Mouse (Mus musculus) neural tube, embryonic 13.5 days (tissue): Measurements from ENCODE around the gene Gm49325. TPM values are rescaled to one million over a fixed set of nuclear protein-coding genes. Genes with fewer than 3 reads are reported as not detected.

Experiments used
- ATAC-seq: fragments of 200-750 bp; cut with Nextera tagmentation; 2 replicates; pipeline ENCODE4 v1.8.0; 2017; ENCODE audit warnings: low read depth, mild to moderate bottlenecking, moderate TSS enrichment, moderate library complexity
- H3K27ac ChIP-seq: fragments of 300-500 bp; sonication (generic); replicated peaks from 2 replicates; pipeline ENCODE4 v1.5.1; 2015; ENCODE audit warnings: moderate library complexity, mild to moderate bottlenecking, inconsistent platforms
- H3K27me3 ChIP-seq: fragments of 300-500 bp; sonication (generic); 2 replicates; pipeline ENCODE4 v1.6.1; 2015; ENCODE audit warnings: mild to moderate bottlenecking, inconsistent platforms
- H3K36me3 ChIP-seq: fragments of 300-500 bp; sonication (generic); 2 replicates; pipeline ENCODE4 v1.6.1; 2015; ENCODE audit warnings: mild to moderate bottlenecking, inconsistent platforms
- H3K4me1 ChIP-seq: fragments of 300-500 bp; sonication (generic); replicated peaks from 2 replicates; pipeline ENCODE4 v1.6.1; 2015; ENCODE audit warnings: inconsistent platforms
- H3K4me2 ChIP-seq: fragments of 300-500 bp; sonication (generic); 2 replicates; pipeline ENCODE4 v1.6.1; 2015; ENCODE audit warnings: inconsistent platforms, mild to moderate bottlenecking, moderate library complexity
- H3K4me3 ChIP-seq: fragments of 300-500 bp; sonication (generic); 2 replicates; pipeline ENCODE4 v1.5.1; 2015; ENCODE audit warnings: mild to moderate bottlenecking, inconsistent platforms
- H3K9ac ChIP-seq: fragments of 300-500 bp; sonication (generic); 2 replicates; pipeline ENCODE4 v1.6.1; 2015; ENCODE audit warnings: moderate library complexity, mild to moderate bottlenecking, inconsistent platforms
- H3K9me3 ChIP-seq: fragments of 300-500 bp; sonication (generic); 2 replicates; pipeline ENCODE4 v1.6.1; 2016; ENCODE audit warnings: inconsistent platforms
- WGBS: fragments of 180-500 bp; shearing (Covaris S2); methylation state at CpG from one replicate; pipeline ENCODE4 v1.1.7; 2015; 5-methylcytosine and 5-hydroxymethylcytosine counted together
- polyA plus RNA-seq: library from polyadenylated mRNA; unstranded; fragments of >200 nt; fragmentation: Nextera tagmentation; extraction: Ambion mirVana; gene quantifications from 2 replicates; pipeline ENCODE4 v1.2.1, GENCODE M21; 2015

Gm49325 gene
- polyA plus RNA-seq, 1 experiment from 2014 or later = 2.0 TPM

DNA sequence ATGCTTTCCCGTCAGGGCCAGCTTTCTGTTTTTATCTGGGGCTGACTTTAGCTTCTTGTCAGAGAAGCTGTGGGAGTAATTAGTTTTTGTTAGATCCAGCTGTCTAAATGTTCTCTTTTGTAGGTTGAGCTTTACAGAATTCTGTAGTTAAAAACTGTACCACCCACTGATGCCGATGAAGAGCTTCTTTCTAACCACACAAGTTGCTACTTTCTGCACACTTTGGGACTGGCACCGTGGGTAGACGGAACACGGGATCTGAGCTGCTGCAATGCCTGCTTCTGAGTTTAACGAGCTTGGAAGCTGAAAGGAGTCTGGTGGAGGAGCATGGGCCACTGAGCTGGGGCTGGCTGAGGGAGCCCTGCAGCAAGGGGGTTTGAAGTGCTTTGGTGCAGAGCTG is 14.5 kb upstream of the Gm49325 start:
- peaks cover 80% of the 10 kb centered on the region for H3K36me3 ChIP-seq
- H3K9ac ChIP-seq = no peak overlapping the region
- no peaks in the 10 kb centered on the region for H3K27me3 ChIP-seq
- no peak overlapping the region for H3K27ac ChIP-seq
- H3K4me2 ChIP-seq = no peak overlapping the region
- no peak overlapping the region for H3K4me3 ChIP-seq
- no peak for ATAC-seq
- WGBS = 80% methylated on average over 6 of the region's 6 CpGs
- H3K9me3 ChIP-seq = no peaks in the 10 kb centered on the region
- peaks cover 36% of the 10 kb centered on the region for H3K4me1 ChIP-seq

DNA sequence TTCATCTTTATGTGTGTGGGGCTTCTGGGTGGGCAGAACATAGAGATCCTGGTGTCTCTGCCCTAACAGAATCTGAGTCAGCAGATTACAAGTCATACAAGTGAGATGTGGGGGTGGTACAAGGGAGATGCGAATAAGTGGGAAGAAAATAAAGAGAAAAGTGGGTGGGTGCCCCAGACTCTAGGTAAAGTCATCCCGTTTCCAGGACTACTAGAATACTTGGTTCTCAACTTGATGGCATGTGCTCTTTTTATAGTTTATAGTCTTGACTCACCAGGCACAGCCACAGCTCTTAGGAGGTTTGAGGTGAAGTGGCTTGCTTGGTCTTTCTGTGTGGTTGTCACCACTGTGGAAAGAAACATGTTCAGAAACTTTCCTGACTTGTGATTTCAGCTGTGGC is 9.9 kb upstream of the Gm49325 start:
- ATAC-seq = no peak
- no peak overlapping the region for H3K27ac ChIP-seq
- no peaks in the 10 kb centered on the region for H3K27me3 ChIP-seq
- H3K9me3 ChIP-seq = no peaks in the 10 kb centered on the region
- no peak overlapping the region for H3K4me3 ChIP-seq
- WGBS = 97% methylated on average over 2 of the region's 2 CpGs
- peaks cover 77% of the 10 kb centered on the region for H3K36me3 ChIP-seq
- H3K4me2 ChIP-seq = no peak overlapping the region
- no peak overlapping the region for H3K9ac ChIP-seq
- no peaks in the 10 kb centered on the region; the same call in 1 of the 2 replicates for H3K4me1 ChIP-seq

DNA sequence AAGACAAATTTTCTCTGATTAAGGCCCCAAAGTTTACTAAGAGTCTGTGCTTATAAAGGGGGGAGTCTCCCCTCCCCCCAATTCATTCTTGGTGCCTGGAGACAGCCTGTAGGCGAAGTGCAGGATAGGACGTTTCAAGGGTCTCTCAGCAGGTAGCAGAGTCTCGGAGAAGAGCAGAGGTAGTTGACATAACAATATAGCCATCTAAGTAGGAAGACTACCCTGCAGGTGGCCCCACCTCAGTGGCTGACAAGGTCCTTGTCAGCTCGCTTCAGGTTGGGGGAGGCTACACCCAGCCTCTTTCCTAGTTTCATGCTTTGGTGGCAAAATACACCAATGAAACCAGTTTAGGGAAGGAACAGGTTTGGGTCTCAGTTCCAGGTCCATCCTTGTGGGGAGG is 3.0 kb upstream of the Gm49325 start:
- 55% methylated on average over 4 of the region's 4 CpGs for WGBS
- peaks cover 19% of the 10 kb centered on the region for H3K36me3 ChIP-seq
- H3K4me2 ChIP-seq = no peak overlapping the region
- no peak overlapping the region for H3K27ac ChIP-seq
- no peaks in the 10 kb centered on the region for H3K27me3 ChIP-seq
- ATAC-seq = no peak
- H3K9me3 ChIP-seq = peaks cover 5% of the 10 kb centered on the region; the same call in 1 of the 2 replicates
- H3K9ac ChIP-seq = no peak overlapping the region
- H3K4me3 ChIP-seq = no peak overlapping the region
- peaks cover 15% of the 10 kb centered on the region for H3K4me1 ChIP-seq

DNA sequence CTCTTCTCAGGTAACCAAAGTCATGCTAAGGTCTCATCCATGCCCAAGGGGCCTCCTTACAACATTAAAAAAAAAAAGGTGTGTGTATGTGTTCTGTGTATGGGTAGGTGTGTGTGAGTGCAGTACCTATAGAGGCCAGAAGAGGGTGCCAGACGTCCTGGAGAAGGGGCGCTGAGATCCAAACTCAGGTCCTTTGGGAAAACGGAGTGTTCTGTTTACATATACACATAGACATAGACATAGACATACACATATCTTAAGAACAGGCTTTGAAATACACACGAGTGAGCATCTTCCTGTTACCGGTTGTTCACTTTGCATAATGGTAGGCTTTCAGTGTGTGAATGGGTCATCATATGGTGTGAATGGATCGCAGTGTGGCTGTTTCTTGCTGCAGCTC is 1.9 kb upstream of the Gm49325 start:
- Histone ChIP-seq H3K4me3 (no peak overlapping the region), H3K27me3 (no peaks in the 10 kb centered on the region), H3K27ac (no peak overlapping the region), H3K9me3 (peaks cover 5% of the 10 kb centered on the region; the same call in 1 of the 2 replicates), H3K4me1 (peaks cover 23% of the 10 kb centered on the region), H3K4me2 (no peak overlapping the region), H3K36me3 (peaks cover 16% of the 10 kb centered on the region), H3K9ac (no peak overlapping the region)
- no peak for ATAC-seq
- WGBS = 91% methylated on average over 6 of the region's 6 CpGs

DNA sequence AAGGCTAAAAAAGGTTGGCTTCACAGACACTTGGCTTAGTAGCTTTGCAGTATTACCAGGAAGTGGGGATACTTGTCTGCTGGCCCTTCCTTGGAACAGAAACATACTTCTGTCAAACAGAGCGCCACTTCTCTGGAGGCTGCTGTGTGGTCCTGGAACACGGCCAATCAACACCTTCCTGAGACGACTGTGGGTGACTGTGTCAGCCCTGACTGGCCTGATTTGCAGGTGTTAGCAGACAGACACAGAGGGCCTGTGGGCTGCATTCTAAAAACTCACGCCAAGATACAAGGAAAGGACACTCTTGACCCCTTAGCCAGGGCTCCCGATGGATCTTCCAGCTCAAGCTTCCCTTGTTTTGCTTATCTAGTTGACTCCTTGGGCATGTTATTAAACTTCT is 1.0 kb upstream of the Gm49325 start:
- peak overlapping the region; percentile 94; the same call in 1 of the 2 replicates for H3K27ac ChIP-seq
- peaks cover 5% of the 10 kb centered on the region; the same call in 1 of the 2 replicates for H3K9me3 ChIP-seq
- no peak for ATAC-seq
- H3K4me1 ChIP-seq = peaks cover 23% of the 10 kb centered on the region
- H3K27me3 ChIP-seq = no peaks in the 10 kb centered on the region
- peaks cover 14% of the 10 kb centered on the region for H3K36me3 ChIP-seq
- no peak overlapping the region for H3K4me2 ChIP-seq
- WGBS = 85% methylated on average over 5 of the region's 5 CpGs
- no peak overlapping the region for H3K4me3 ChIP-seq
- H3K9ac ChIP-seq = no peak overlapping the region

DNA sequence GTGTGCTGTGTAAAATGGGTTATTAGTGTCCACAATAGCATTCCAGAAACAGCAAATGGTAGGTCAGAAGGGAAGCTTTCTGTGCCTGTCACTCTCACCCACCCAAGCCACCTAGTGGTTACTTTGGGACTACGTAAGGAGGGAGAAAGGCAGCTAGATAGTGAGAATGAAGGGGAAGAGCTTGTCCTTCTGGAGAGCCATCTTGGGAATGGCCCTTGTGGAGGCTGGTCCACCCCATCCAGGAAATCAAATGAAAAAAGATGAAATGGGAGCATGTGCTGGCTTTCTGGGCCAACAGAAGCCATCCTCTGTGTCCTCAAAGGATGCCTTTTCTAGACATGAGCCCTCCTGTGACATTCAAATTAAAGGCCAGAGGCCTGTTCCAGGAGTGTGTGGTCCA is 629 bp upstream of the Gm49325 start:
- ATAC-seq = peak; percentile 36

DNA sequence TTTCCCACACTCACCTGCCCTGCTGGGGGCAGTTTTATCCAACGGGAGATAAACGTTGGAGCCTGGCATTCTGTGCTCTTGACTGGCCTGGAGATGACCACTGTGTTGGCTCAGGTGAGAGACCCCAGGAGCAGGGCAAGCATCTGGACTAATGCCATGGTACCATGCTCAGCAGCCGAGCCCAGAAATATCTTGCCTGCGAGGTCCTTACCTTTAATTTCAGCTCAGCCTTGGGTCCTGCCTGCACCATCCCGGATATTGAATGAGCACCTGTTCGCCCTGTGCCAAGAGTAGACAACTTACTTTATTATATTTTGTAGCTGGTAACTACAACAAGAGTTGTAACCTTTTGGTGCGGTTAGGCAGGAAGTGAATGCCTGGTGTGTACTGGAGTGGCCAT is 858 bp downstream of the Gm49325 start:
- peak overlapping the region; percentile 93 for H3K4me2 ChIP-seq
- peak overlapping the region; percentile 80 for H3K9ac ChIP-seq
- no peaks in the 10 kb centered on the region for H3K27me3 ChIP-seq
- ATAC-seq = peak; percentile 42
- 45% methylated on average over 7 of the region's 7 CpGs for WGBS
- H3K36me3 ChIP-seq = peaks cover 33% of the 10 kb centered on the region
- peaks cover 31% of the 10 kb centered on the region for H3K4me1 ChIP-seq
- H3K4me3 ChIP-seq = peak overlapping the region; percentile 75
- peak overlapping the region; percentile 94 for H3K27ac ChIP-seq
- H3K9me3 ChIP-seq = peaks cover 5% of the 10 kb centered on the region; the same call in 1 of the 2 replicates

More for the DNA sequence above, 629 bp upstream of the Gm49325 start:
- Histone ChIP-seq H3K4me2 (peak overlapping the region; percentile 93), H3K27me3 (no peaks in the 10 kb centered on the region), H3K9me3 (peaks cover 5% of the 10 kb centered on the region; the same call in 1 of the 2 replicates), H3K36me3 (peaks cover 18% of the 10 kb centered on the region), H3K9ac (peak overlapping the region; percentile 80), H3K4me3 (peak overlapping the region; percentile 75), H3K27ac (peak overlapping the region; percentile 94), H3K4me1 (peaks cover 25% of the 10 kb centered on the region)
- 21% methylated on average over 1 of the region's 1 CpGs for WGBS

DNA sequence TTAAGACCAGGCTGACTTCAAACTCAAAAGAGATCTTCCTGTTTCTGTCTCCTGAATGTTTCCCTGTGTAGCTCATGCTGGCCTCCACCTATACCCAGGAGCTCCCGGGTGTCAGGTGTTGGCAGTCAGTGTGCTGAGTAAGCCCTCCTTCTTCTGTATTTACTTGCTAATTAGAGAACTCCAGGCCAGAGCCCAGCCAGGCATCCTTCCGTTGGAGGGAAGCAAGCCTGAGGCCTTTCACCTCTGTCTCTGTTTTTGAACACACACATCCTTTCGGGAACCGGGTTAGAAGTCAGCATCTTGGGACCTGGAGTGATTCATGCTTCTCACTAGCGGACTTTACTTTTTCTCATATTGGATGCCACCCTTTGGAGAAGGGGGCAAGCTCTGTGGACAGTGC is 1.4 kb downstream of the Gm49325 start:
- WGBS = 65% methylated on average over 5 of the region's 5 CpGs
- H3K27ac ChIP-seq = no peak overlapping the region
- peak overlapping the region; percentile 75 for H3K4me3 ChIP-seq
- peak overlapping the region; percentile 80 for H3K9ac ChIP-seq
- peak overlapping the region; percentile 93 for H3K4me2 ChIP-seq
- ATAC-seq = no peak
- H3K27me3 ChIP-seq = no peaks in the 10 kb centered on the region
- peaks cover 31% of the 10 kb centered on the region for H3K4me1 ChIP-seq
- H3K9me3 ChIP-seq = peaks cover 5% of the 10 kb centered on the region; the same call in 1 of the 2 replicates
- H3K36me3 ChIP-seq = peaks cover 38% of the 10 kb centered on the region

DNA sequence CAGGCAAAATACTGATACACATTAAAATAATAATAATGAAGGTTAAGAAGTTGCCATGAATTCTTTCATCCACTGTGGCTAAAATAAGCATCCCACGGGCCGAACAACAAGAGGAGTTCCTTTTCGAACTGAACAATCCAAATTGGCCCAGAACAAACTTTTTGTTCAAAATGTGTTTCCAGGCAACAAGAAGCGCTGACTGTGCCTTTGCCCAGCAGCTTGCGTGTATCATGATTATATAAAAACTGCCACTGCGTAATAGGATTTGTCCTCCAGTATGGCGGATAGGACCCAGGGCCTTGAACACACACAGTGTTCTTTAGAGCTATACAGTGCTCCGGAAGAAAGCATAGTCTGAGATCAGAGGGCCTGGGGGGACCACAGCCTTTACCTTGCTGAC is 2.6 kb downstream of the Gm49325 start:
- Histone ChIP-seq H3K27me3 (no peaks in the 10 kb centered on the region), H3K9ac (no peak overlapping the region), H3K9me3 (peaks cover 5% of the 10 kb centered on the region; the same call in 1 of the 2 replicates), H3K36me3 (peaks cover 49% of the 10 kb centered on the region), H3K4me3 (no peak overlapping the region), H3K27ac (no peak overlapping the region), H3K4me1 (peaks cover 31% of the 10 kb centered on the region), H3K4me2 (no peak overlapping the region)
- no peak for ATAC-seq
- 93% methylated on average over 8 of the region's 8 CpGs for WGBS

DNA sequence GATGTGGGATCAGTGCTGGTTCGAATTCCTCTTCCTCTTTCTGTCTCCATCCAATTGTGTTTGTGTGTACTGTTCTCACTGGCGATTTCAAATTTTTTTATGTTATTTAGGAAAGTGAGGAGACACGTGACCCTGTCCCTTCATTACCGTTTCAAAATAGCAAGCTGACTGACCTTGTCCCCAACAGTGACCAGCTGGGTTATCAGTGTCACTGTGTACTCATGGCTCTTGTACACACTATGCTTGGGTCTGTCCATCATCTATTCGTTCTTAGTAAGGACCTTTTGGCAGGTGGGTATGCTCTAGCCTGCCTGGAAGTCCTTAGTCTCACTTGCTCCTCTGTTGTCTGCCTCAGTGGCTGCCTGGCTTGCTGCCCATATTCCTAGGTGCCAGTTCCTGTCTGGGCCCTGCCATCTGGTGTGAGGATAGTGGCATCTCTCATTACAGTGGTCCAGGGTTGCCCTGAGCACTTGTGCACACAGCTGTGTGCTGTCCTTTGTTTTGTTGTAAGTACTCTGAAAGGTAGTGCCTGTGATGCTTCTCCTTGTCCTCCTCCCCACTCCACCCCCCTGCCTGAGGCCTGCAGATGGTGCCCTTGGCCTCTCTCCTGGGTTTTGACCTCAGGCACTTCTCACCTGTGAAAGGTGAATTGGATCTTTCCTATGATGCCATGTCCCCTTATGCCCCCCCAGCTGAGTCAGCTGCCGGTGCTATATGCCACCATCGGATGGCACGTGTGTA is 4.4 kb downstream of the Gm49325 start:
- Histone ChIP-seq H3K9ac (no peak overlapping the region), H3K9me3 (no peaks in the 10 kb centered on the region), H3K4me3 (no peak overlapping the region), H3K27me3 (no peaks in the 10 kb centered on the region), H3K4me2 (no peak overlapping the region), H3K27ac (no peak overlapping the region), H3K36me3 (peaks cover 67% of the 10 kb centered on the region), H3K4me1 (peaks cover 31% of the 10 kb centered on the region)
- ATAC-seq = no peak
- 90% methylated on average over 8 of the region's 8 CpGs for WGBS

DNA sequence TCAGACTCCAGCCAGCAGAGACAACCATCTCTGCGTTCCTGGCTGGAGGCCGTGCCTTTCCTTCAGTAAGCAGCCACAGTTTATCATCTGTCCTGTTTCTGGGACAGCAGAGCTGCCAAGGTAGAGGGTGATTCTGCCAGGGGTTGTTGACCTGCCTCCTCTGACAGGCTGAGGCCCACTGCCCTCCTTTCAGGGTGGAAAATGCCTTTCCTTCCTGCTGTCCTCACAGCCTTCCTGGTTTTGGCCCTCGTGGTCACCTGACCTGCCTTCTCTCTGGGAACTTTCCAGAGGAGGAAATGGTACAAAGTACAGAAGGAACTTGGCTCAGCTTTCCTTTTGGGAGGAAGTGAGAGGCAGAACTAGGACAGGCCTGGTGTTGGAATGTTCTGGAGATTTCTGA is 7.4 kb downstream of the Gm49325 start:
- H3K4me2 ChIP-seq = no peak overlapping the region
- no peak for ATAC-seq
- no peaks in the 10 kb centered on the region for H3K9me3 ChIP-seq
- H3K27ac ChIP-seq = no peak overlapping the region
- peaks cover 12% of the 10 kb centered on the region for H3K4me1 ChIP-seq
- 0 out of 2 replicates have a peak overlapping the region, but pooled peaks have one; percentile 17 for H3K9ac ChIP-seq
- no peaks in the 10 kb centered on the region for H3K27me3 ChIP-seq
- WGBS = 94% methylated on average over 3 of the region's 3 CpGs
- no peak overlapping the region for H3K4me3 ChIP-seq
- peaks cover 91% of the 10 kb centered on the region for H3K36me3 ChIP-seq

DNA sequence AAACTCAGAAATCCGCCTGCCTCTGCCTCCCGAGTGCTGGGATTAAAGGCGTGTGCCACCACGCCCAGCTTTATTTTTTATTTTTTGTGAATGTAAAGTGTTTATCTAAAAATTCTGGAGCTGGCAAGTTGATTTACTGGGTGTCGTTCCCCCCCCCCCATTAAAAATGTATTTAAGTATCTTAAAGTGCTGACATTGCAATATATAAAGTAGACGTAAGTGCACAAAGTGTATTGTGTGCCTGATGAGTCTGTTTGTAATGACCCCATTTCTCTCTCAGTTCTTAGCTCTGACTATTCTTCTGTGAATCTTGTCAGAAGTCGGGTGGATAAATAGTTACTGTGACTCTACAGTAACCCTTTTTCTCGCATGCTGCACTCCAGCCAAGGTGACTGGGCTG is 9.7 kb downstream of the Gm49325 start:
- Histone ChIP-seq H3K4me1 (0 out of 2 replicates have a peak, but pooled peaks cover 3% of the 10 kb centered on the region), H3K27me3 (no peaks in the 10 kb centered on the region), H3K4me2 (no peak overlapping the region), H3K4me3 (no peak overlapping the region), H3K27ac (no peak overlapping the region), H3K9me3 (no peaks in the 10 kb centered on the region), H3K9ac (no peak overlapping the region), H3K36me3 (peaks cover 78% of the 10 kb centered on the region)
- 94% methylated on average over 8 of the region's 8 CpGs for WGBS
- no peak for ATAC-seq
